Mouse (Mus musculus) heart, postnatal 0 days (tissue): ENCODE data around the gene Dnaaf3.

Experiments used
- CTCF ChIP-seq: IDR thresholded peaks from 2 replicates; pipeline ENCODE4 v1.5.1; 2016; ENCODE audit warnings: antibody characterized with exemption, control low read depth, low read depth
- EP300 ChIP-seq: IDR thresholded peaks from 2 replicates; pipeline ENCODE4 v1.6.1; 2016; ENCODE audit warnings: antibody characterized with exemption, low read depth

DNA sequence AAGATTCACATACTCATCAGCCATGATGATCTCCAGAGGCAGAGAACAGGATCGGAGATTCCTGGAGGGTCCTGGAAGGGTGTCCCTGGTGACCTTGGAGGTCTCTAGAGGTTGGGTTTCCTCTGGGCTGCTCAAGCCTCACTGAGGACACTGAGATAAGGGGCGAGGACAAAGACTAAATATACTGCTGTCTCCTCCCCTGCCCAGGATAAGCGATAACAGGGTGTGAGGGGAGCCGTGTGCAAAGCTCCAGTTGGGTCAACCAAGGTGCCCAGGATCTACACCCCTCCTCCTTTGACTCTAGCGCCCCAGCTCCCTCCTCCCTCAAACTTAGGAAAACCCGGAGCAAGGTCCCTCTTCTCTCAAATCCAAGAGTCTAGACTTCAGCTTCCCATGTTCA lies 10.0 kb downstream of the Dnaaf3 start:
- TF ChIP-seq CTCF = no peak
- peak; percentile 92 for TF ChIP-seq EP300
